In genomic region chr4:111721121-111721840, GRCm38 (mm10) we compare ENCODE assay signal across 8 mouse cellular contexts. TPM values are rescaled to one million over a fixed set of nuclear protein-coding genes. Genes with fewer than 3 reads are reported as not detected.
DNase-seq lines count a peak whose midpoint lies in the region; ATAC-seq and TF ChIP-seq lines count a peak whose summit lies in the region.

No protein-coding gene starts in this region.

- peak overlapping the region; percentile 80 for H3K4me2 ChIP-seq in kidney, postnatal 0 days (ENCODE audit: low read length)
- H3K4me2 ChIP-seq in stomach, embryonic 14.5 days (replicated peaks; ENCODE audit: low read depth, low read length): peak overlapping the region; percentile 44

- no peaks in the 10 kb centered on the region for H3K27me3 ChIP-seq in kidney, postnatal 0 days (ENCODE audit: insufficient read depth, low read length)
- H3K27me3 ChIP-seq in stomach, embryonic 14.5 days (ENCODE audit: control insufficient read depth, insufficient read depth, low read length): no peaks in the 10 kb centered on the region

- no peak for TF ChIP-seq POLR2A in brain, embryonic 14.5 days (IDR thresholded peaks at IDR 0.05; ENCODE audit: borderline replicate concordance, extremely low read depth, insufficient read depth, insufficient read length, poor library complexity, severe bottlenecking)

- H3K27ac ChIP-seq in kidney, postnatal 0 days: peak overlapping the region; percentile 91
- H3K27ac ChIP-seq in macrophage: peak overlapping the region; percentile 78
- peak overlapping the region; percentile 73; the same call in 1 of the 2 replicates for H3K27ac ChIP-seq in stomach, embryonic 14.5 days (ENCODE audit: low read length)
- no peak overlapping the region for H3K27ac ChIP-seq in layer of hippocampus, adult 2 months

- H3K79me2 ChIP-seq in macrophage (ENCODE audit: inconsistent target): peaks cover 47% of the 10 kb centered on the region

- no peak for TF ChIP-seq CTCF in brain, embryonic 14.5 days (IDR thresholded peaks at IDR 0.05; ENCODE audit: borderline replicate concordance, extremely low read depth, insufficient read depth, insufficient read length)
- TF ChIP-seq CTCF in kidney, postnatal 0 days (IDR thresholded peaks at IDR 0.05; ENCODE audit: low read depth): no peak
- no peak for TF ChIP-seq CTCF in layer of hippocampus, adult 2 months (conservative IDR thresholded peaks at IDR 0.05)

- peak overlapping the region; percentile 67 for H3K9ac ChIP-seq in kidney, postnatal 0 days (ENCODE audit: low read depth, low read length)
- no peak overlapping the region for H3K9ac ChIP-seq in stomach, embryonic 14.5 days (replicated peaks; ENCODE audit: low read depth, low read length)

- no peak for ATAC-seq in kidney, postnatal 0 days (replicated peaks; ENCODE audit: low FRiP score, low read depth)
- no peak for ATAC-seq in stomach, embryonic 14.5 days (ENCODE audit: insufficient number of reproducible peaks, insufficient read depth, low FRiP score, low read depth)

- H3K4me1 ChIP-seq in kidney, postnatal 0 days (replicated peaks; ENCODE audit: insufficient read depth, low read length): no peaks in the 10 kb centered on the region
- H3K4me1 ChIP-seq in stomach, embryonic 14.5 days (ENCODE audit: control insufficient read depth, insufficient read depth, low read length): peaks cover 7% of the 10 kb centered on the region; the same call in 1 of the 2 replicates

- H3K9me3 ChIP-seq in kidney, postnatal 0 days (replicated peaks; ENCODE audit: low read length): no peaks in the 10 kb centered on the region
- no peaks in the 10 kb centered on the region for H3K9me3 ChIP-seq in stomach, embryonic 14.5 days (ENCODE audit: control insufficient read depth, low read depth, low read length)

- DNase-seq in CD4-positive, CD25-positive, alpha-beta regulatory T cell, adult 2 months (ENCODE audit: low read depth, low spot score): peak; percentile 60
- DNase-seq in brain, embryonic 14.5 days (ENCODE audit: low read depth): peak; percentile 49
- peak; percentile 20 to 53 for DNase-seq in heart, adult 9 months (ENCODE audit: low spot score in 2 of 2)
- DNase-seq in kidney, postnatal 0 days (ENCODE audit: low spot score): peak; percentile 74
- no peak for DNase-seq in layer of hippocampus, adult 9-11 months
- no peak for DNase-seq in layer of hippocampus, adult 2 months (ENCODE audit: low spot score in 2 of 2)

- H3K4me3 ChIP-seq in kidney, postnatal 0 days (replicated peaks; ENCODE audit: low read depth, low read length): peak overlapping the region; percentile 68
- peak overlapping the region; percentile 56 for H3K4me3 ChIP-seq in macrophage (ENCODE audit: inconsistent target)
- peak overlapping the region; percentile 87 for H3K4me3 ChIP-seq in stomach, embryonic 14.5 days (ENCODE audit: low read depth, low read length)
- no peak overlapping the region for H3K4me3 ChIP-seq in layer of hippocampus, adult 2 months

- no peaks in the 10 kb centered on the region for H3K36me3 ChIP-seq in kidney, postnatal 0 days (ENCODE audit: insufficient read depth, low read length)
- no peaks in the 10 kb centered on the region for H3K36me3 ChIP-seq in macrophage (ENCODE audit: inconsistent target)
- no peaks in the 10 kb centered on the region for H3K36me3 ChIP-seq in stomach, embryonic 14.5 days (ENCODE audit: control insufficient read depth, insufficient read depth, low read length)

- WGBS in kidney, postnatal 0 days: 26% methylated on average over 4 of the region's 4 CpGs
- 14% methylated on average over 4 of the region's 4 CpGs for WGBS in macrophage (ENCODE audit: missing documents)
- 13% methylated on average over 4 of the region's 4 CpGs for WGBS in stomach, embryonic 14.5 days

RNA-seq across cellular contexts. Expression of gene Spata6, which starts 1.5 kb away (rescaled TPM):
- 8.3 and 12.2 TPM in 2 replicates for polyA plus RNA-seq in brain, embryonic 14.5 days (2012; rRNA removed)
- 33.2 and 38.5 TPM in 2 replicates for polyA plus RNA-seq in kidney, postnatal 0 days (2015; fragmentation: Nextera tagmentation; extraction: Ambion mirVana)
- 100 to 1,000 TPM in 7 of 26 experiments, 10 to 100 TPM in 19; 49.2 to 167 (median 86.4) TPM for total RNA-seq in macrophage (2018; cell fraction: chromatin; rRNA removed)
- 10 to 100 TPM; 18.1 to 30.1 (median 23.2) TPM for total RNA-seq in macrophage (2018; cell fraction: cytosol; rRNA removed)
- 10 to 100 TPM; 28.7 to 85.0 (median 46.7) TPM for total RNA-seq in macrophage (2018; cell fraction: nucleus; rRNA removed)
- polyA plus RNA-seq in macrophage (2018): 17.7 to 31.8 TPM (median 21.6 TPM) in 3 replicates
- polyA plus RNA-seq in stomach, embryonic 14.5 days (2014; fragmentation: Nextera tagmentation; extraction: Ambion mirVana): 27.2 and 30.8 TPM in 2 replicates
- total RNA-seq in layer of hippocampus, adult 2 months (2021): 1 to 10 TPM; 2.2 to 3.1 TPM

Comparison
In these comparisons a context has a peak if more than half of its experiments do, and no peak if none do; other contexts are left out.
1. DNase-seq: peak in CD4-positive, CD25-positive, alpha-beta regulatory T cell, adult 2 months (single experiment), brain, embryonic 14.5 days (single experiment), heart, adult 9 months (2 of 2) and kidney, postnatal 0 days (single experiment); none in layer of hippocampus, adult 9-11 months (single experiment) and layer of hippocampus, adult 2 months (0 of 2).